Mouse (Mus musculus) thymus, postnatal 36 days (tissue): ENCODE data around the gene Sept3.

Experiments used
- DNase-seq, 2 experiments: peaks; one replicate each; pipeline ENCODE4 v3.0.0; 2022; ENCODE audit warnings: mixed read lengths in 2 of 2

Gene Sept3

GRCm38 (mm10) chr15:82340414-82341035 is 65.8 kb downstream of the Sept3 start:
- DNase-seq, result no peak

GRCm38 (mm10) chr15:82341036-82341501 is 66.4 kb downstream of the Sept3 start:
- DNase-seq, result peak in 1 of 2 experiments; percentile 51

- no peak for DNase-seq
Measured at GRCm38 (mm10) chr15:82341675-82342542, 67.2 kb downstream of the Sept3 start.

DNA sequence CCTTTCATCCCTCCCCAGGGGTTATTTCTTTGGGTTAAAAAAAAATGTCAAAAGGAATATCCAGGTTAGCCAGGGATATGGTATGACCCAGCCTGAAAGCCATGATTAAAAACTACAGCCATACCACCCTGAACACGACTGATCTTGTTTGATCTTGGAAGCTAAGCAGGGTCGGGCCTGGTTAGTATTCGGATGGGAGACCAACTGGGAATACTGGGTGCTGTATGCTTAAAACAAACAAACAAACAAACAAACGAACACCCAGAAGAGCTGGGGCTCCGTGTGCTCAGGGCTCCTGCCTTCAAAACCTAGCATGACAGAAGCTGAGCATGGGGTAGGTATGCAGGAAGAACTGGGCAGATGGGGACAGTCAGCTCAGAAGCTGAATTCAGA is 67.8 kb downstream of the Sept3 start:
- DNase-seq, result no peak

DNA sequence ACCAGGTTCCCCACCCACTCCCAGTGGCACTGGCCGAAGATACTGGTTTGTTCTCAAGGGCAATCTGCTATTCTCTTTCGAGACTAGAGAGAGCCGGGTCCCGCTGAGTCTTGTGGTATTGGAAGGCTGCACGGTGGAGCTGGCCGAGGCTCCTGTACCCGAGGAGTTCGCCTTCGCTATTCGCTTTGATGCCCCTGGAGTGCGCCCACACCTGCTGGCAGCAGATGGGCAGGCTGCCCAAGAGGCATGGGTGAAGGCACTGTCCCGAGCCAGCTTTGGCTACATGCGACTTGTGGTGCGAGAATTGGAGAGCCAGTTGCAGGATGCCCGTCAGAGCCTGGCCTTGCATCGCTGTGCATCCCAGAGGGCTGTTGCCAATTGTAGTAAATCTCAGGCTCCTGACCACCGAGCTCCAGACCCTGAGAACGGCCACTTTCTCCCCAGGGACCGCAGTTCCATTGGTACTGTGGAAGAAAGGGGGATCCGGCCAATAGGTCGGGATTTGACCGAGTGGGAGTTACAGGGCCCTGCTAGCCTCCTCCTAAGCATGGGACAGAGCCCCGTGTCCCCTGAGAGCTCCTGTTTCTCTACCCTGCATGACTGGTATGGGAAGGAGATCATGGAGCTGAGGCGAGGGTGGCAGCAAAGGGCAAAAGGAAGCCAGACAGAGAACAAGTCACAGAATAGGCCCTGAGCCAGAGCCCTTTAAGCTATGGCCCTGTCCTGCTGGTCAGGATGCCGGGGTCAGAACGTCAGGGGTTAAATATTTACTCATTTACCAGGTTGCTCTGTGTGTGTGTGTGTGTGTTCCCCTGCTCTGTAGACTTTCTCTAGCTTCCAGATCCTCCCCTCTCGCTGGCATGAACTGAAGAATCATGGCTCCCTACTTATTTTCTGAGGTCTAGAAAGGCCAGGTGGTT is 68.9 kb downstream of the Sept3 start:
- DNase-seq, result no peak
